Mouse (Mus musculus) erythroblast, embryonic 14.5 days (primary cell): ENCODE measurements at regions not wholly inside any gene's neighbourhood (a gene's known extent, or its start where the extent isn't known, plus 50 kb on each side); places are given as distances from the start of the nearest gene placed in this dataset.

Experiments
- GATA1 ChIP-seq: IDR thresholded peaks from 2 replicates; pipeline ENCODE4 v1.6.1; 2012; ENCODE audit warnings: low read length, inconsistent platforms, mixed read lengths
- TAL1 ChIP-seq: IDR thresholded peaks from 3 replicates; pipeline ENCODE4 v1.6.1; 2012; ENCODE audit warnings: low read length, inconsistent platforms, mixed read lengths

DNA sequence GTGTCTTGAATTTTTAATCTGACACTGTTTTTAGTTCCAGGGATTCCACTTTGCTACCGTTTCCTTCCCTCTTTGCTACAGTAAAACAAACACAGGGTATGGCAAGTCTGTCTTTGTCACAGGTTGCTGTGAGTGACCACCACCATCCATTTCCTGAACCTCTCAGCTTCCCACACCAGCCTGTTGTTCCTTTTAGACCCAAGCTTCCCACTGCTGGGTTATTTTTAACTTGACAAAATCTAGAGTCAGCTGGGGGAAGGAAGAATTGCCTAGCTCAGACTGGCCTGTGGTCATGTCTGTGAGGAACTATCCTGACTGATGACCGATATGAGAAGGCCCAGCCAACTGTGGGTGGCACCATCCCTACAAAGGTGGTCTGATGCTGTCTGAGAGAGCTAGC is 239.4 kb upstream of the Myt1l start:
- TF ChIP-seq TAL1 (no peak), GATA1 (no peak)
